Mouse (Mus musculus): ENCODE measurements around the gene Plpp3.

DNA sequence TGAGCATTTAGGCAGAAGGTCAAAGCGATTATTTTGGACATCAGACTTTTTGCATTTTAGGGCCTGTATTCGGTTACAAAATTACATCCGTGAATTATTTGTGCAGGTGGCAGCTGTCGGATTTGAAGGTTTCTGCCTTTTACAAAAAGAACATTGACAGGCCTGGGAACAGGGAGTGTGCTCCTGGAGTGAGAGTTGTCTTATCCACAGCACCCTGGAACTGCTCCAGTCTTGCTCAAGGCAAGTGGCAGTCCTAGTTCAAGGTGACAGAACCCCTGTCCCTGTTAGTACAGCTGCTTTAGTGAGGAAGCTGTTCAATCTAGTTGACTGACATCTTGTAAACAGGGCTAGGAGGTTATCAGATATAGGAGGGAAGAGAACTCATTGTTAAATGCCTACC lies 27.3 kb downstream of the Plpp3 start:
- no peak for TF ChIP-seq CTCF (IDR thresholded peaks at IDR 0.05; ENCODE audit: borderline replicate concordance, control insufficient read depth, extremely low read depth, insufficient read depth, low read length, poor library complexity)
- no peak for TF ChIP-seq POLR2A (IDR thresholded peaks at IDR 0.05; ENCODE audit: control insufficient read depth, extremely low read depth, insufficient read depth, low read length, poor library complexity)

Data from thymus, adult 2 months (tissue).